Mouse (Mus musculus) liver, embryonic 13.5 days (tissue): Measurements from ENCODE around the gene Ksr1. TPM values are rescaled to one million over a fixed set of nuclear protein-coding genes. Genes with fewer than 3 reads are reported as not detected.
"Not testable (repeated sequence)": the region's sequence is repeated elsewhere in the genome, so short reads cannot be mapped to it uniquely, and the experiment has no call there.

Experiments used
- ATAC-seq: fragments of 200-750 bp; cut with Nextera tagmentation; 2 replicates; pipeline ENCODE4 v1.8.0; 2017; ENCODE audit warnings: low read depth, mild to moderate bottlenecking, moderate number of reproducible peaks, moderate library complexity
- DNase-seq: peaks from one replicate; pipeline ENCODE4 v3.0.0; 2022
- H3K27ac ChIP-seq: fragments of 300-500 bp; sonication (generic); 2 replicates; pipeline ENCODE4 v1.5.1; 2015; ENCODE audit warnings: moderate library complexity, mild to moderate bottlenecking, inconsistent platforms
- H3K27me3 ChIP-seq: fragments of 300-500 bp; sonication (generic); 2 replicates; pipeline ENCODE4 v1.6.1; 2015; ENCODE audit warnings: mild to moderate bottlenecking, inconsistent platforms
- H3K36me3 ChIP-seq: fragments of 300-500 bp; sonication (generic); 2 replicates; pipeline ENCODE4 v1.6.1; 2015; ENCODE audit warnings: mild to moderate bottlenecking, inconsistent platforms
- H3K4me1 ChIP-seq: fragments of 300-500 bp; sonication (generic); replicated peaks from 2 replicates; pipeline ENCODE4 v1.6.1; 2015; ENCODE audit warnings: inconsistent platforms
- H3K4me2 ChIP-seq: fragments of 300-500 bp; sonication (generic); 2 replicates; pipeline ENCODE4 v1.6.1; 2015; ENCODE audit warnings: inconsistent platforms, mild to moderate bottlenecking, moderate library complexity
- H3K4me3 ChIP-seq: fragments of 300-500 bp; sonication (generic); replicated peaks from 2 replicates; pipeline ENCODE4 v1.5.1; 2015; ENCODE audit warnings: mild to moderate bottlenecking, inconsistent platforms
- H3K9ac ChIP-seq: fragments of 300-500 bp; sonication (generic); 2 replicates; pipeline ENCODE4 v1.6.1; 2015; ENCODE audit warnings: mild to moderate bottlenecking, inconsistent platforms
- H3K9me3 ChIP-seq: fragments of 300-500 bp; sonication (generic); replicated peaks from 2 replicates; pipeline ENCODE4 v1.6.1; 2016; ENCODE audit warnings: inconsistent platforms
- WGBS: fragments of 180-500 bp; shearing (Covaris S2); methylation state at CpG from one replicate; pipeline ENCODE4 v1.1.7; 2015; ENCODE audit not compliant: insufficient replicate concordance; 5-methylcytosine and 5-hydroxymethylcytosine counted together
- polyA plus RNA-seq: library from polyadenylated mRNA; unstranded; fragments of >200 nt; fragmentation: Nextera tagmentation; extraction: Ambion mirVana; gene quantifications from 2 replicates; pipeline ENCODE4 v1.2.1, GENCODE M21; 2015

Gene Ksr1
- polyA plus RNA-seq, 1 experiment from 2014 or later: 1.8 TPM

GRCm38 (mm10) chr11:78990096-78990495 lies 156.1 kb downstream of the Ksr1 start:
- WGBS: 83% methylated on average over 9 of the region's 9 CpGs
- Histone ChIP-seq H3K4me1 (peaks cover 8% of the 10 kb centered on the region), H3K36me3 (no peaks in the 10 kb centered on the region), H3K9ac (no peak overlapping the region), H3K9me3 (0 out of 2 replicates have a peak, but pooled peaks cover 2% of the 10 kb centered on the region), H3K4me2 (no peak overlapping the region), H3K27ac (no peak overlapping the region), H3K4me3 (no peak overlapping the region), H3K27me3 (no peaks in the 10 kb centered on the region)
- DNase-seq (no peak), ATAC-seq (no peak)

GRCm38 (mm10) chr11:78989206-78989605 lies 157.0 kb downstream of the Ksr1 start:
- DNase-seq, H3K4me2 ChIP-seq, H3K27me3 ChIP-seq, H3K27ac ChIP-seq, H3K4me3 ChIP-seq, H3K36me3 ChIP-seq, H3K9me3 ChIP-seq, ATAC-seq, H3K9ac ChIP-seq: not testable (repeated sequence)
- peaks cover 17% of the 10 kb centered on the region for H3K4me1 ChIP-seq
- whole genome bisulfite sequencing: 73% methylated on average over 11 of the region's 11 CpGs

GRCm38 (mm10) chr11:78986311-78987002 lies 159.8 kb downstream of the Ksr1 start:
- H3K27me3 ChIP-seq: no peaks in the 10 kb centered on the region
- WGBS: 61% methylated on average over 10 of the region's 10 CpGs
- no peak overlapping the region for H3K27ac ChIP-seq
- no peak overlapping the region for H3K4me3 ChIP-seq
- H3K4me2 ChIP-seq: no peak overlapping the region
- no peak overlapping the region for H3K9ac ChIP-seq
- DNase-seq (no peak), ATAC-seq (no peak)
- peaks cover 38% of the 10 kb centered on the region for H3K4me1 ChIP-seq
- H3K36me3 ChIP-seq: no peaks in the 10 kb centered on the region
- 0 out of 2 replicates have a peak, but pooled peaks cover 2% of the 10 kb centered on the region for H3K9me3 ChIP-seq

GRCm38 (mm10) chr11:78985505-78985904 lies 160.7 kb downstream of the Ksr1 start:
- Histone ChIP-seq H3K9ac (no peak overlapping the region), H3K4me2 (peak overlapping the region; percentile 60; the same call in 1 of the 2 replicates), H3K36me3 (no peaks in the 10 kb centered on the region), H3K9me3 (0 out of 2 replicates have a peak, but pooled peaks cover 2% of the 10 kb centered on the region), H3K27me3 (no peaks in the 10 kb centered on the region), H3K27ac (no peak overlapping the region), H3K4me1 (peaks cover 45% of the 10 kb centered on the region), H3K4me3 (no peak overlapping the region)
- DNase-seq (no peak), ATAC-seq (no peak)

GRCm38 (mm10) chr11:78984483-78985177 lies 161.6 kb downstream of the Ksr1 start, which contains the start of gene Lgals9:
Gene Lgals9 (minus strand): TSS chr11:78984946.
- H3K36me3 ChIP-seq: no peaks in the 10 kb centered on the region
- peak; percentile 29 for DNase-seq
- H3K9ac ChIP-seq: peak within 1 kb of the TSS; percentile 56
- H3K4me3 ChIP-seq: peak within 1 kb of the TSS; percentile 50
- peak within 1 kb of the TSS; percentile 80 for H3K27ac ChIP-seq
- H3K4me2 ChIP-seq: peak within 1 kb of the TSS; percentile 60
- WGBS: 11% methylated on average over 10 of the region's 10 CpGs
- peak; percentile 65 for ATAC-seq
- H3K27me3 ChIP-seq: no peaks in the 10 kb centered on the region
- peaks cover 54% of the 10 kb centered on the region for H3K4me1 ChIP-seq
- 0 out of 2 replicates have a peak, but pooled peaks cover 2% of the 10 kb centered on the region for H3K9me3 ChIP-seq

- H3K27me3 ChIP-seq: no peaks in the 10 kb centered on the region
- H3K4me2 ChIP-seq: peak overlapping the region; percentile 60
- WGBS: 44% methylated on average over 7 of the region's 7 CpGs
- H3K9me3 ChIP-seq: no peaks in the 10 kb centered on the region
- ATAC-seq: no peak
- H3K9ac ChIP-seq: peak overlapping the region; percentile 56
- H3K4me3 ChIP-seq: peak overlapping the region; percentile 50
- no peaks in the 10 kb centered on the region for H3K36me3 ChIP-seq
- H3K4me1 ChIP-seq: peaks cover 59% of the 10 kb centered on the region
- no peak for DNase-seq
- H3K27ac ChIP-seq: peak overlapping the region; percentile 80
These were observed 162.7 kb downstream of the Ksr1 start for GRCm38 (mm10) chr11:78983539-78983938.

GRCm38 (mm10) chr11:78982513-78983291 lies 163.5 kb downstream of the Ksr1 start:
- H3K27me3 ChIP-seq: no peaks in the 10 kb centered on the region
- peaks cover 62% of the 10 kb centered on the region for H3K4me1 ChIP-seq
- peak overlapping the region; percentile 50; the same call in 1 of the 2 replicates for H3K4me3 ChIP-seq
- H3K9ac ChIP-seq: peak overlapping the region; percentile 56
- H3K36me3 ChIP-seq: no peaks in the 10 kb centered on the region
- WGBS: 35% methylated on average over 12 of the region's 12 CpGs
- peak overlapping the region; percentile 60 for H3K4me2 ChIP-seq
- no peaks in the 10 kb centered on the region for H3K9me3 ChIP-seq
- DNase-seq: no peak
- ATAC-seq: no peak
- H3K27ac ChIP-seq: peak overlapping the region; percentile 80

GRCm38 (mm10) chr11:78982042-78982441 lies 164.2 kb downstream of the Ksr1 start:
- Histone ChIP-seq H3K4me3 (no peak overlapping the region), H3K4me2 (peak overlapping the region; percentile 60), H3K9me3 (no peaks in the 10 kb centered on the region), H3K9ac (no peak overlapping the region), H3K4me1 (peaks cover 69% of the 10 kb centered on the region), H3K27ac (peak overlapping the region; percentile 80), H3K27me3 (no peaks in the 10 kb centered on the region), H3K36me3 (no peaks in the 10 kb centered on the region)
- WGBS: 32% methylated on average over 2 of the region's 2 CpGs
- DNase-seq: no peak
- ATAC-seq: peak; percentile 74

GRCm38 (mm10) chr11:78980083-78980634 lies 166.0 kb downstream of the Ksr1 start:
- Histone ChIP-seq H3K9me3 (no peaks in the 10 kb centered on the region), H3K9ac (no peak overlapping the region), H3K4me3 (no peak overlapping the region), H3K4me1 (peaks cover 63% of the 10 kb centered on the region), H3K27ac (peak overlapping the region; percentile 40), H3K27me3 (no peaks in the 10 kb centered on the region), H3K36me3 (peaks cover 5% of the 10 kb centered on the region; the same call in 1 of the 2 replicates), H3K4me2 (no peak overlapping the region)
- 35% methylated on average over 4 of the region's 4 CpGs for WGBS
- DNase-seq (peak; percentile 27), ATAC-seq (peak; percentile 20; the same call in 1 of the 2 replicates)

- H3K27me3 ChIP-seq: no peaks in the 10 kb centered on the region
- H3K4me2 ChIP-seq: no peak overlapping the region
- 74% methylated on average over 12 of the region's 12 CpGs for WGBS
- H3K36me3 ChIP-seq: peaks cover 9% of the 10 kb centered on the region
- no peak overlapping the region for H3K9ac ChIP-seq
- no peak for DNase-seq
- H3K4me3 ChIP-seq: no peak overlapping the region
- no peak for ATAC-seq
- no peaks in the 10 kb centered on the region for H3K9me3 ChIP-seq
- H3K4me1 ChIP-seq: peaks cover 49% of the 10 kb centered on the region
- no peak overlapping the region for H3K27ac ChIP-seq
These were observed 167.8 kb downstream of the Ksr1 start for GRCm38 (mm10) chr11:78978176-78979019.
